Mouse (Mus musculus) small intestine, adult 10 weeks (tissue): ENCODE results near the gene Olfr1436. TPM values are rescaled to one million over a fixed set of nuclear protein-coding genes. Genes with fewer than 3 reads are reported as not detected.

Source experiments
- polyA plus RNA-seq: library from polyadenylated mRNA; stranded (reverse); fragments of 350-450 nt; fragmentation: Illumina TruSeq; extraction: RNeasy Lipid Tissue Mini Kit (QIAGEN cat#74804); gene quantifications from one replicate; pipeline ENCODE4 v1.2.3, GENCODE M21; 2014; ENCODE audit warnings: low replicate concordance

Olfr1436 gene
- not detected for polyA plus RNA-seq

GRCm38 (mm10) chr19:12299030-12299429, at the start of gene Olfr1436:
TSS of gene Olfr1436 (minus strand) at chr19:12299130.

DNA sequence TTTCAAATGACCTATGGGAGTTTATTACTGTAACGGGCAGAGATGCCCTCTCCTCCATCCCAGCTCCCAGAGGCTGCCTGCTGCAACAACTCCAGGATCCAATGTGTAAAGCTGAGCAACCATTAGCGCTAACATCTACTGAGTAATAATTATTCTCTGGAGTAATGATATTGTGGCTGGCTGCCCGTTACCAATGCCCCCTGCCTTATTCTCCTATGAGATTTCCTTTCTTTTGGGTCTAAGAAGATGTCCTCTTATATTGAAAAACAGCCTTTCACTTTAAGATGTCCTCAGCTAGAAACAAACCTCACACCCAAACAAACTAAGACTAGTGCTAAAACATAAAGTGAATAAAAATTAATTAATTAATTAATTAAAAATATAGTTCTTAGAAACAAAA, 36.9 kb upstream of the Olfr1436 start, which contains the start of gene Olfr1438-ps1:
Gene Olfr1438-ps1, minus strand, starts transcription at position 101 of the 400 bp plus-strand sequence.

GRCm38 (mm10) chr19:12325001-12325400, 26.1 kb upstream of the Olfr1436 start, which contains the start of gene Olfr1437:
TSS of gene Olfr1437 (minus strand) at chr19:12325101.

GRCm38 (mm10) chr19:12279554-12279953, 19.4 kb downstream of the Olfr1436 start, which contains the start of gene Olfr1434:
TSS of gene Olfr1434 (plus strand) at chr19:12279854.

GRCm38 (mm10) chr19:12260732-12261131, 38.2 kb downstream of the Olfr1436 start, which contains the start of gene Olfr235:
TSS of gene Olfr235 (plus strand) at chr19:12261032.

Other genes starting within 250 kb of the Olfr1436 start
- gene Olfr1424, start 236.4 kb downstream of the Olfr1436 start, polyA plus RNA-seq: not detected
- gene Olfr1425, start 221.4 kb downstream of the Olfr1436 start, polyA plus RNA-seq: not detected
- gene Olfr1426, start 207.1 kb downstream of the Olfr1436 start, polyA plus RNA-seq: not detected
- not detected for gene Olfr1427, start 195.8 kb downstream of the Olfr1436 start, polyA plus RNA-seq
- not detected for gene Olfr1428, start 183.2 kb downstream of the Olfr1436 start, polyA plus RNA-seq
- not detected for gene Olfr76, start 175.9 kb downstream of the Olfr1436 start, polyA plus RNA-seq
- not detected for gene Olfr1555-ps1, start 129.0 kb downstream of the Olfr1436 start, polyA plus RNA-seq
- gene Olfr1431, start 98.5 kb downstream of the Olfr1436 start, polyA plus RNA-seq: not detected
- not detected for gene Olfr1432, start 66.5 kb downstream of the Olfr1436 start, polyA plus RNA-seq
- not detected for gene Olfr262, start 57.5 kb downstream of the Olfr1436 start, polyA plus RNA-seq
- not detected for gene Olfr235, start 38.1 kb downstream of the Olfr1436 start, polyA plus RNA-seq
- gene Olfr1434, start 19.3 kb downstream of the Olfr1436 start, polyA plus RNA-seq: not detected
- not detected for gene Olfr1437, start 26.0 kb upstream of the Olfr1436 start, polyA plus RNA-seq
- not detected for gene Olfr1438-ps1, start 36.8 kb upstream of the Olfr1436 start, polyA plus RNA-seq
- not detected for gene Olfr1440, start 88.1 kb upstream of the Olfr1436 start, polyA plus RNA-seq
- not detected for gene Olfr1441, start 118.3 kb upstream of the Olfr1436 start, polyA plus RNA-seq
- not detected for gene Pfpl, start 128.8 kb upstream of the Olfr1436 start, polyA plus RNA-seq
- gene Mpeg1, start 161.6 kb upstream of the Olfr1436 start, polyA plus RNA-seq: 68.6 TPM
- 12.3 TPM for gene Dtx4, start 202.3 kb upstream of the Olfr1436 start, polyA plus RNA-seq
- 37.2 TPM for gene Fam111a, start 246.6 kb upstream of the Olfr1436 start, polyA plus RNA-seq